Comparison of ENCODE assay signal across 19 mouse cellular contexts in the genomic region with DNA sequence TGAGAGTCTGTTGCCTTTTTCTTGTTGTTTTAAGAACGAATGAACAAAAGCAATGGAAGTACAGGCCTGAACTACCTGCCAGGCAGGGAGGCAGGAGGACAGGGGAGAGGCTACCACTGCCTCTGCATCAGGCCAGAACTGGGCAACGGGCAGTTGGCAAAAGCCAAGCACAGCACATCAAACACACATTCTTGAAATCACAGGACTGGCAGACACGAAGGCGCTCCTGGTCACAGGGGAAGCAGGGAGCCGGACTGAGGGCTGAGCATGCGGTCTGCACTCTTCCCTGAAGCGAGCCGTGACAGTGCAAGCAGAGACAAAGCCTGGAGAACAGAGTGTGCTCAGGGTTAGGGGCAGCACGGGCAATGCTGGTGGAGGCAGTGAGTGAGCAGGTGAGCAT. TPM values are rescaled to one million over a fixed set of nuclear protein-coding genes. Genes with fewer than 3 reads are reported as not detected.
DNase-seq lines count a peak whose midpoint lies in the region; ATAC-seq and TF ChIP-seq lines count a peak whose summit lies in the region.
"Had no signal": no experiment of that assay in that cellular context is flagged by ENCODE, and none has a peak within 500 bp of the region (broad histone marks: within the 10 kb centered on the region; RNA-seq: fewer than 3 reads in every experiment).

No protein-coding gene starts in this region.

- H3K27ac ChIP-seq in kidney, embryonic 16.5 days (ENCODE audit: low read length): no peak overlapping the region
- peak overlapping the region; percentile 7; the same call in 1 of the 2 replicates for H3K27ac ChIP-seq in liver, embryonic 15.5 days (replicated peaks)
- no peak overlapping the region for H3K27ac ChIP-seq in liver, embryonic 11.5 days (ENCODE audit: low read depth, low read length)
- no peak overlapping the region for H3K27ac ChIP-seq in midbrain, postnatal 0 days (ENCODE audit: low read depth, low read length)
- H3K27ac ChIP-seq: forebrain, embryonic 10.5 days; hindbrain, embryonic 12.5 days; kidney, postnatal 0 days; neural tube, embryonic 13.5 days had no signal

- no peak overlapping the region for H3K9ac ChIP-seq in kidney, embryonic 16.5 days (replicated peaks; ENCODE audit: low read length)
- no peak overlapping the region for H3K9ac ChIP-seq in liver, embryonic 15.5 days
- no peak overlapping the region for H3K9ac ChIP-seq in liver, embryonic 11.5 days (ENCODE audit: low read depth, low read length)
- no peak overlapping the region for H3K9ac ChIP-seq in midbrain, postnatal 0 days (replicated peaks; ENCODE audit: low read length, poor library complexity, severe bottlenecking)
- H3K9ac ChIP-seq: hindbrain, embryonic 12.5 days; neural tube, embryonic 13.5 days had no signal

- H3K4me2 ChIP-seq in kidney, embryonic 16.5 days (replicated peaks; ENCODE audit: low read depth, low read length): no peak overlapping the region
- no peak overlapping the region for H3K4me2 ChIP-seq in liver, embryonic 15.5 days
- no peak overlapping the region for H3K4me2 ChIP-seq in liver, embryonic 11.5 days
- no peak overlapping the region for H3K4me2 ChIP-seq in midbrain, postnatal 0 days (ENCODE audit: low read depth, low read length, poor library complexity, severe bottlenecking)
- H3K4me2 ChIP-seq: hindbrain, embryonic 12.5 days; neural tube, embryonic 13.5 days had no signal

- H3K4me3 ChIP-seq in kidney, embryonic 16.5 days (ENCODE audit: low read length): no peak overlapping the region
- H3K4me3 ChIP-seq in liver, embryonic 15.5 days (replicated peaks): no peak overlapping the region
- no peak overlapping the region for H3K4me3 ChIP-seq in liver, embryonic 11.5 days (ENCODE audit: low read depth, low read length)
- no peak overlapping the region for H3K4me3 ChIP-seq in midbrain, postnatal 0 days (ENCODE audit: low read depth, low read length)
- H3K4me3 ChIP-seq: forebrain, embryonic 10.5 days; hindbrain, embryonic 12.5 days; myocyte; neural tube, embryonic 13.5 days had no signal

- no peaks in the 10 kb centered on the region for H3K27me3 ChIP-seq in kidney, embryonic 16.5 days (ENCODE audit: insufficient read depth, low read length)
- no peaks in the 10 kb centered on the region for H3K27me3 ChIP-seq in liver, embryonic 15.5 days
- H3K27me3 ChIP-seq in liver, embryonic 11.5 days (replicated peaks; ENCODE audit: control insufficient read depth, insufficient read depth, low read length): no peaks in the 10 kb centered on the region
- no peaks in the 10 kb centered on the region for H3K27me3 ChIP-seq in midbrain, postnatal 0 days (ENCODE audit: insufficient read depth, low read length)
- H3K27me3 ChIP-seq: hindbrain, embryonic 12.5 days; neural tube, embryonic 13.5 days had no signal

- no peak for TF ChIP-seq CTCF in midbrain, postnatal 0 days (IDR thresholded peaks at IDR 0.05)

- intact Hi-C loops in heart, postnatal 10 days (cut with DNase I): no loop called here

- peaks cover 42% of the 10 kb centered on the region for H3K36me3 ChIP-seq in kidney, embryonic 16.5 days (ENCODE audit: insufficient read depth, low read length)
- H3K36me3 ChIP-seq in liver, embryonic 15.5 days (replicated peaks): peaks cover 76% of the 10 kb centered on the region
- peaks cover 36% of the 10 kb centered on the region for H3K36me3 ChIP-seq in liver, embryonic 11.5 days (ENCODE audit: control insufficient read depth, insufficient read depth, low read length)
- peaks cover 48% of the 10 kb centered on the region for H3K36me3 ChIP-seq in midbrain, postnatal 0 days (ENCODE audit: insufficient read depth, low read length)

- H3K9me3 ChIP-seq in kidney, embryonic 16.5 days (ENCODE audit: low read length): no peaks in the 10 kb centered on the region
- H3K9me3 ChIP-seq in liver, embryonic 15.5 days (replicated peaks): no peaks in the 10 kb centered on the region
- no peaks in the 10 kb centered on the region for H3K9me3 ChIP-seq in liver, embryonic 11.5 days (ENCODE audit: control insufficient read depth, low read length)
- no peaks in the 10 kb centered on the region for H3K9me3 ChIP-seq in midbrain, postnatal 0 days (ENCODE audit: low read length)
- H3K9me3 ChIP-seq: forebrain, embryonic 10.5 days; hindbrain, embryonic 12.5 days; neural tube, embryonic 13.5 days had no signal

- ATAC-seq in kidney, embryonic 16.5 days (ENCODE audit: low FRiP score, low TSS enrichment): no peak
- ATAC-seq in liver, embryonic 15.5 days (ENCODE audit: insufficient read depth): no peak
- no peak for ATAC-seq in liver, embryonic 11.5 days (replicated peaks; ENCODE audit: low FRiP score)
- no peak for ATAC-seq in midbrain, postnatal 0 days (ENCODE audit: low FRiP score)
- ATAC-seq: activated CD4-positive, CD25-positive, alpha-beta regulatory T cell, adult 4 months had no signal

- H3K4me1 ChIP-seq in kidney, embryonic 16.5 days (ENCODE audit: insufficient read depth, low read length): no peaks in the 10 kb centered on the region
- peaks cover 43% of the 10 kb centered on the region for H3K4me1 ChIP-seq in liver, embryonic 15.5 days (replicated peaks)
- peaks cover 13% of the 10 kb centered on the region for H3K4me1 ChIP-seq in liver, embryonic 11.5 days (replicated peaks; ENCODE audit: control insufficient read depth, insufficient read depth, low read length)
- H3K4me1 ChIP-seq in midbrain, postnatal 0 days (ENCODE audit: insufficient read depth, low read length): peaks cover 8% of the 10 kb centered on the region; the same call in 1 of the 2 replicates

- peak; percentile 37 for DNase-seq in kidney, adult 18-20 months
- no peak for DNase-seq in liver, embryonic 11.5 days (ENCODE audit: low spot score)
- peak; percentile 42 to 53 for DNase-seq in heart, postnatal 10 days
- DNase-seq in kidney, postnatal 14 days: peak; percentile 14
- no peak for DNase-seq in thymus, postnatal 0 days (ENCODE audit: low spot score)
- DNase-seq in midbrain, postnatal 0 days (ENCODE audit: low spot score): no peak
- DNase-seq: adrenal gland, adult 8-10 months; cerebellum, adult 11-12 months; gastrocnemius, postnatal 25 days; lung, adult 2 months; right cerebral cortex, postnatal 25 days had no signal

- WGBS in kidney, embryonic 16.5 days: 88% methylated on average over 9 of the region's 9 CpGs
- 88% methylated on average over 9 of the region's 9 CpGs for WGBS in liver, embryonic 15.5 days (ENCODE audit: insufficient replicate concordance)
- 91% methylated on average over 9 of the region's 9 CpGs for WGBS in liver, embryonic 11.5 days
- 86% methylated on average over 9 of the region's 9 CpGs for WGBS in midbrain, postnatal 0 days

RNA-seq across cellular contexts. Expression of gene Cabin1, which starts 54.9 kb away (rescaled TPM):
- 34.0 and 34.9 TPM in 2 replicates for polyA plus RNA-seq in kidney, embryonic 16.5 days (2015; fragmentation: Nextera tagmentation; extraction: Ambion mirVana)
- polyA plus RNA-seq in liver, embryonic 15.5 days (2015; fragmentation: Nextera tagmentation; extraction: Ambion mirVana): 14.3 and 14.7 TPM in 2 replicates
- 30.3 and 33.3 TPM in 2 replicates for polyA plus RNA-seq in liver, embryonic 11.5 days (2014; fragmentation: Nextera tagmentation; extraction: Ambion mirVana)
- 10 to 100 TPM; 26.0 to 33.6 TPM for total RNA-seq in heart, postnatal 10 days (2021)
- 21.3 and 26.1 TPM in 2 replicates for polyA plus RNA-seq in thymus, postnatal 0 days (2015; fragmentation: Nextera tagmentation; extraction: Ambion mirVana)
- 83.4 and 93.3 TPM in 2 replicates for total RNA-seq in midbrain, postnatal 0 days (2014; rRNA removed)
- polyA plus RNA-seq in midbrain, postnatal 0 days (2015; fragmentation: Nextera tagmentation; extraction: Ambion mirVana): 30.1 and 31.6 TPM in 2 replicates

Comparison
In these comparisons a context has a peak if more than half of its experiments do, and no peak if none do; other contexts are left out.
1. DNase-seq: peak in kidney, adult 18-20 months (single experiment), heart, postnatal 10 days (2 of 2) and kidney, postnatal 14 days (single experiment); none in liver, embryonic 11.5 days (single experiment), thymus, postnatal 0 days (single experiment) and midbrain, postnatal 0 days (single experiment).